Mouse (Mus musculus) ES-Bruce4 (cell line): Measurements from ENCODE around the gene Efcab11. TPM values are rescaled to one million over a fixed set of nuclear protein-coding genes. Genes with fewer than 3 reads are reported as not detected.

ENCODE experiments used
- H3K27ac ChIP-seq: 2 replicates; pipeline ENCODE4 v1.5.1; 2012; ENCODE audit warnings: low read length, inconsistent platforms; ENCODE audit not compliant: insufficient read depth
- H3K27me3 ChIP-seq: 2 replicates; pipeline ENCODE4 v1.6.1; 2012; ENCODE audit warnings: mild to moderate bottlenecking, low read length, inconsistent platforms; ENCODE audit not compliant: control insufficient read depth, poor library complexity, insufficient read depth, severe bottlenecking
- H3K36me3 ChIP-seq: 2 replicates; pipeline ENCODE4 v1.6.1; 2012; ENCODE audit warnings: inconsistent platforms, mild to moderate bottlenecking, low read length, moderate library complexity; ENCODE audit not compliant: control insufficient read depth, poor library complexity, insufficient read depth, severe bottlenecking
- H3K4me1 ChIP-seq: one replicate; pipeline ENCODE4 v1.8.1; 2011; ENCODE audit warnings: low read length; ENCODE audit not compliant: control insufficient read depth, insufficient read depth
- H3K4me3 ChIP-seq: 2 replicates; pipeline ENCODE4 v1.5.1; 2011; ENCODE audit warnings: low read depth, mild to moderate bottlenecking, low read length
- H3K9ac ChIP-seq: 2 replicates; pipeline ENCODE4 v1.6.1; 2012; ENCODE audit warnings: low read depth, mild to moderate bottlenecking, inconsistent platforms; ENCODE audit not compliant: poor library complexity, severe bottlenecking
- H3K9me3 ChIP-seq: replicated peaks from 2 replicates; pipeline ENCODE4 v1.6.1; 2012; ENCODE audit warnings: mild to moderate bottlenecking, low read length, inconsistent platforms; ENCODE audit not compliant: control insufficient read depth, poor library complexity, insufficient read depth, severe bottlenecking
- CTCF ChIP-seq: IDR thresholded peaks from one replicate; pipeline ENCODE4 v1.8.1; 2011; ENCODE audit warnings: low read depth, low read length
- EP300 ChIP-seq: IDR thresholded peaks from 2 replicates; pipeline ENCODE4 v1.6.1; 2011; ENCODE audit warnings: low read depth, low read length; ENCODE audit not compliant: insufficient read depth
- POLR2A ChIP-seq: IDR thresholded peaks from one replicate; pipeline ENCODE4 v1.8.1; 2011; ENCODE audit warnings: low read length; ENCODE audit not compliant: insufficient read depth
- polyA plus RNA-seq: library from polyadenylated mRNA; stranded (reverse); fragments of >200 nt; gene quantifications from 2 replicates; pipeline ENCODE4 v1.2.4, GENCODE M21; 2011; ENCODE audit warnings: low read depth; ENCODE audit not compliant: missing spikeins, insufficient read depth, insufficient read length

The Efcab11 gene
- polyA plus RNA-seq, 1 experiment, result 8.4 TPM

GRCm38 (mm10) chr12:99645418-99645817, 238.8 kb downstream of the Efcab11 start:
- Histone ChIP-seq H3K4me1 (no peaks in the 10 kb centered on the region), H3K9ac (no peak overlapping the region), H3K36me3 (no peaks in the 10 kb centered on the region), H3K27me3 (no peaks in the 10 kb centered on the region), H3K9me3 (peaks cover 29% of the 10 kb centered on the region), H3K27ac (no peak overlapping the region), H3K4me3 (no peak overlapping the region)
- no peak for TF ChIP-seq EP300
- TF ChIP-seq POLR2A, result no peak

GRCm38 (mm10) chr12:99644966-99645365, 239.3 kb downstream of the Efcab11 start:
- Histone ChIP-seq H3K9me3 (peaks cover 29% of the 10 kb centered on the region), H3K36me3 (no peaks in the 10 kb centered on the region)

More at GRCm38 (mm10) chr12:99644966-99645365, 239.3 kb downstream of the Efcab11 start:
- peak overlapping the region; percentile 62 for H3K4me3 ChIP-seq
- no peaks in the 10 kb centered on the region for H3K4me1 ChIP-seq
- H3K9ac ChIP-seq, result no peak overlapping the region
- H3K27ac ChIP-seq, result no peak overlapping the region
- no peaks in the 10 kb centered on the region for H3K27me3 ChIP-seq
- TF ChIP-seq EP300 (no peak), POLR2A (no peak), CTCF (no peak)

Other genes starting within 250 kb of the Efcab11 start
- 68.7 and 69.7 TPM in 2 replicates for gene Tdp1, start 78 bp upstream of the Efcab11 start, polyA plus RNA-seq
- not detected in 2 replicates for gene Kcnk13, start 80.1 kb upstream of the Efcab11 start, polyA plus RNA-seq
- gene Psmc1, start 225.7 kb upstream of the Efcab11 start, polyA plus RNA-seq, result 532 and 545 TPM in 2 replicates